26 mouse cellular contexts compared by ENCODE assay signal in genomic region chr16:49430296-49430695, GRCm38 (mm10).
"Had no signal": no experiment of that assay in that cellular context is flagged by ENCODE, and none has a peak within 500 bp of the region (broad histone marks: within the 10 kb centered on the region; RNA-seq: fewer than 3 reads in every experiment).

No protein-coding gene starts in this region.

- H3K36me3 ChIP-seq: embryonic facial prominence, embryonic 10.5 days; embryonic facial prominence, embryonic 12.5 days; embryonic facial prominence, embryonic 13.5 days; embryonic facial prominence, embryonic 15.5 days; forebrain, embryonic 10.5 days; forebrain, embryonic 12.5 days; forebrain, embryonic 15.5 days; heart, embryonic 10.5 days had no signal

- H3K4me1 ChIP-seq: embryonic facial prominence, embryonic 10.5 days; embryonic facial prominence, embryonic 12.5 days; embryonic facial prominence, embryonic 13.5 days; embryonic facial prominence, embryonic 15.5 days; forebrain, embryonic 10.5 days; forebrain, embryonic 12.5 days; forebrain, embryonic 13.5 days; forebrain, embryonic 15.5 days; heart, embryonic 10.5 days had no signal

- H3K4me3 ChIP-seq: embryonic facial prominence, embryonic 10.5 days; embryonic facial prominence, embryonic 12.5 days; embryonic facial prominence, embryonic 13.5 days; embryonic facial prominence, embryonic 15.5 days; erythroblast, embryonic 14.5 days; forebrain, embryonic 10.5 days; forebrain, embryonic 12.5 days; forebrain, embryonic 13.5 days; forebrain, embryonic 15.5 days; gastrocnemius, adult 2 months; heart, adult 2 months; heart, embryonic 10.5 days had no signal

- DNase-seq: cerebellum, adult 9-10 months; cerebellum, adult 9-11 months; cerebellum, postnatal 10 days; cerebellum, postnatal 14 days; cerebellum, postnatal 25 days; cerebellum, postnatal 36 days; embryo, embryonic 11 days; forebrain, postnatal 0 days; gastrocnemius, adult 2 months; gastrocnemius, postnatal 10 days; gastrocnemius, postnatal 14 days; gastrocnemius, postnatal 25 days; gastrocnemius, postnatal 36 days; heart, adult 2 months had no signal

- H3K9me3 ChIP-seq: embryonic facial prominence, embryonic 10.5 days; embryonic facial prominence, embryonic 12.5 days; embryonic facial prominence, embryonic 13.5 days; embryonic facial prominence, embryonic 15.5 days; forebrain, embryonic 10.5 days; forebrain, embryonic 12.5 days; forebrain, embryonic 13.5 days; forebrain, embryonic 15.5 days; heart, embryonic 10.5 days had no signal

- ATAC-seq: forebrain, embryonic 13.5 days; forebrain, embryonic 14.5 days; forebrain, embryonic 15.5 days; forebrain, embryonic 16.5 days; forebrain, postnatal 0 days had no signal

- H3K27me3 ChIP-seq: embryonic facial prominence, embryonic 12.5 days; embryonic facial prominence, embryonic 13.5 days; embryonic facial prominence, embryonic 15.5 days; forebrain, embryonic 12.5 days; forebrain, embryonic 13.5 days; forebrain, embryonic 15.5 days had no signal

- H3K27ac ChIP-seq: embryonic facial prominence, embryonic 10.5 days; embryonic facial prominence, embryonic 12.5 days; embryonic facial prominence, embryonic 13.5 days; embryonic facial prominence, embryonic 15.5 days; forebrain, embryonic 10.5 days; forebrain, embryonic 12.5 days; forebrain, embryonic 13.5 days; forebrain, embryonic 15.5 days; gastrocnemius, adult 2 months; heart, adult 2 months; heart, embryonic 10.5 days had no signal

- H3K9ac ChIP-seq: embryonic facial prominence, embryonic 12.5 days; embryonic facial prominence, embryonic 13.5 days; embryonic facial prominence, embryonic 15.5 days; forebrain, embryonic 12.5 days; forebrain, embryonic 13.5 days; forebrain, embryonic 15.5 days; forebrain, postnatal 0 days had no signal
